Mouse (Mus musculus) myocyte (in vitro differentiated cells): Measurements from ENCODE around the gene Nrf1. TPM values are rescaled to one million over a fixed set of nuclear protein-coding genes. Genes with fewer than 3 reads are reported as not detected.

Source experiments
- H3K27me3 ChIP-seq: one replicate; pipeline ENCODE4 v1.6.1; 2011; ENCODE audit not compliant: control insufficient read depth, insufficient read depth, insufficient read length
- H3K36me3 ChIP-seq: one replicate; pipeline ENCODE4 v1.6.1; 2011; ENCODE audit not compliant: control insufficient read depth, insufficient read depth
- H3K4me2 ChIP-seq: one replicate; pipeline ENCODE4 v1.6.1; 2011; ENCODE audit warnings: low read depth, control low read depth
- H3K4me3 ChIP-seq: one replicate; pipeline ENCODE4 v1.5.1; 2011; ENCODE audit warnings: mild to moderate bottlenecking, control low read depth, moderate library complexity
- H3K79me2 ChIP-seq: one replicate; pipeline ENCODE4 v1.6.1; 2011; ENCODE audit not compliant: control insufficient read depth, insufficient read depth
- H3ac ChIP-seq: one replicate; pipeline ENCODE4 v1.6.1; 2011; ENCODE audit not compliant: control insufficient read depth, insufficient read length
- CEBPB ChIP-seq: IDR thresholded peaks from 2 replicates; pipeline ENCODE4 v1.6.1; 2011; ENCODE audit warnings: mild to moderate bottlenecking, moderate library complexity; ENCODE audit not compliant: poor library complexity, insufficient read depth, severe bottlenecking
- E2F4 ChIP-seq: IDR thresholded peaks from one replicate; pipeline ENCODE4 v1.6.1; 2011; ENCODE audit warnings: mild to moderate bottlenecking, control low read depth, moderate library complexity; ENCODE audit not compliant: insufficient read depth
- MAX ChIP-seq: IDR thresholded peaks from one replicate; pipeline ENCODE4 v1.6.1; 2011; ENCODE audit warnings: low read depth, mild to moderate bottlenecking, control low read depth
- MYOD1 ChIP-seq, 3 experiments: IDR thresholded peaks; one replicate each; pipeline ENCODE4 v1.6.1; 2011; ENCODE audit warnings: control low read depth in 2 of 3, low read depth in 2 of 3, mild to moderate bottlenecking in 2 of 3, moderate library complexity in 1 of 3; ENCODE audit not compliant: insufficient read length in 2 of 3, control insufficient read depth in 1 of 3
- MYOG ChIP-seq, 3 experiments: IDR thresholded peaks; one replicate each; pipeline ENCODE4 v1.6.1; 2011; ENCODE audit warnings: control low read depth in 2 of 3, low read depth in 2 of 3, mild to moderate bottlenecking in 2 of 3; ENCODE audit not compliant: insufficient read length in 2 of 3, control insufficient read depth in 1 of 3, insufficient read depth in 1 of 3
- POLR2A ChIP-seq: IDR thresholded peaks from one replicate; pipeline ENCODE4 v1.6.1; 2011; ENCODE audit warnings: low read depth, mild to moderate bottlenecking, control low read depth, moderate library complexity; ENCODE audit not compliant: insufficient read length
- POLR2AphosphoS2 ChIP-seq: IDR thresholded peaks from one replicate; pipeline ENCODE4 v1.6.1; 2011; ENCODE audit warnings: low read depth, control low read depth; ENCODE audit not compliant: insufficient read length
- REST ChIP-seq: IDR thresholded peaks from one replicate; pipeline ENCODE4 v1.6.1; 2011; ENCODE audit warnings: mild to moderate bottlenecking, control low read depth, moderate library complexity; ENCODE audit not compliant: insufficient read depth, insufficient read length
- SRF ChIP-seq: IDR thresholded peaks from one replicate; pipeline ENCODE4 v1.6.1; 2011; ENCODE audit warnings: low read depth; ENCODE audit not compliant: control insufficient read depth, insufficient read length
- TCF12 ChIP-seq: IDR thresholded peaks from one replicate; pipeline ENCODE4 v1.6.1; 2011; ENCODE audit warnings: mild to moderate bottlenecking, control low read depth; ENCODE audit not compliant: poor library complexity, insufficient read depth, severe bottlenecking
- TCF3 ChIP-seq: IDR thresholded peaks from one replicate; pipeline ENCODE4 v1.6.1; 2011; ENCODE audit warnings: low read depth, control low read depth; ENCODE audit not compliant: insufficient read length
- USF1 ChIP-seq: IDR thresholded peaks from one replicate; pipeline ENCODE4 v1.6.1; 2011; ENCODE audit warnings: low read depth, mild to moderate bottlenecking, control low read depth, moderate library complexity
- polyA plus RNA-seq: library from polyadenylated mRNA; unstranded; fragments of >200 nt; fragmentation: generic; extraction: Trizol; gene quantifications from one replicate; pipeline ENCODE4 v1.2.1, GENCODE M21; 2012; ENCODE audit warnings: missing spikeins

Gene Nrf1
- polyA plus RNA-seq, 1 experiment: 26.8 TPM

DNA sequence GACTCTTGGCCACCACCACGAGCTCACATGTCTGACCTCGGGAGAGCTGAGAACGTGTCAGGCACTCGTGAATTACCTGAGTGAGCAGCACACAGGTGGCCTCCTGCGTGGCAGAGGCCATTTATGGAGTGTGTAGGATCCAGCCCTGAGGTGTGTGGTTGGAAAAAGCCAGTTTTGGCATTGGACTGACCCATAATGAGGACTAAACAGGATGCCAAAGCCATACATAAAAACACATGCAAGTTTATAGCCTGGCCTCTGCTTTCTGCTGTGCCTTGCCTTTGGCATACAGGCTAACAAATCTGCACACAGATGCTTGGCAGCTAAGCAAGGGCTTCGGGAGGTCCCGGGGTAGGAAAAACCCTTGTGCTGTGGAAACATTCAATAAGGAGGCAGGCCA, 38.6 kb upstream of the Nrf1 start:
- H3ac ChIP-seq: no peak overlapping the region
- H3K4me2 ChIP-seq: no peak overlapping the region
- TF ChIP-seq E2F4 (no peak), REST (no peak), POLR2AphosphoS2 (no peak), SRF (no peak), MAX (no peak), MYOG (IDR thresholded peaks at IDR 0.05; ENCODE audit: control insufficient read depth in 1 of 3, insufficient read depth in 1 of 3, insufficient read length in 2 of 3, low read depth in 2 of 3) (no peak), CEBPB (no peak), POLR2A (no peak), USF1 (no peak), TCF3 (no peak), TCF12 (no peak), MYOD1 (IDR thresholded peaks at IDR 0.05; ENCODE audit: control insufficient read depth in 1 of 3, insufficient read length in 2 of 3, low read depth in 2 of 3) (no peak)
- no peaks in the 10 kb centered on the region for H3K36me3 ChIP-seq
- no peaks in the 10 kb centered on the region for H3K27me3 ChIP-seq
- no peak overlapping the region for H3K4me3 ChIP-seq
- no peaks in the 10 kb centered on the region for H3K79me2 ChIP-seq

DNA sequence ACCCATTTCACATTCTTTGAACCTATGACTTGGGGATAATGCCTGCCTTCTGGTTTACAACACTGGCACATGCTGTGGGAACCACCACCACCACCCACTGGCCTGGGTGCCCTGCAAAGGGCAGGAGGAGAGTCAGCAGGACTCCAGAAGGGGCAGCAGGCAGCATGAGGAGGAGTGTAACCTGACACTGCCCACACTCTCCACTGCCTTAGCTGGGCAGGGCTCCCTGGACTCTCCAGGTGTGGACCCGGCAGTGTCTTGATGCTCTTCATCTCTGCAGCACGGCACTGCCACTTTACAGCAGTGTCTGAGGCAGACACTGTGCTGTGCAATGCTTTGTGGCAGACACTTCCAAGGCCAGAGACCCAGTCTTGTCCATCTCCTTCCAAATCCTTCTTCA, 34.3 kb upstream of the Nrf1 start:
- Histone ChIP-seq H3K79me2 (no peaks in the 10 kb centered on the region), H3K27me3 (no peaks in the 10 kb centered on the region), H3K4me3 (no peak overlapping the region), H3ac (no peak overlapping the region), H3K4me2 (no peak overlapping the region), H3K36me3 (no peaks in the 10 kb centered on the region)
- TF ChIP-seq MAX: no peak
- no peak for TF ChIP-seq TCF3
- no peak for TF ChIP-seq POLR2AphosphoS2
- TF ChIP-seq REST: no peak
- no peak for TF ChIP-seq CEBPB
- no peak for TF ChIP-seq MYOG (IDR thresholded peaks at IDR 0.05; ENCODE audit: control insufficient read depth in 1 of 3, insufficient read depth in 1 of 3, insufficient read length in 2 of 3, low read depth in 2 of 3)
- no peak for TF ChIP-seq USF1
- TF ChIP-seq MYOD1 (IDR thresholded peaks at IDR 0.05; ENCODE audit: control insufficient read depth in 1 of 3, insufficient read length in 2 of 3, low read depth in 2 of 3): no peak
- TF ChIP-seq TCF12: no peak
- no peak for TF ChIP-seq POLR2A
- no peak for TF ChIP-seq SRF
- TF ChIP-seq E2F4: no peak

DNA sequence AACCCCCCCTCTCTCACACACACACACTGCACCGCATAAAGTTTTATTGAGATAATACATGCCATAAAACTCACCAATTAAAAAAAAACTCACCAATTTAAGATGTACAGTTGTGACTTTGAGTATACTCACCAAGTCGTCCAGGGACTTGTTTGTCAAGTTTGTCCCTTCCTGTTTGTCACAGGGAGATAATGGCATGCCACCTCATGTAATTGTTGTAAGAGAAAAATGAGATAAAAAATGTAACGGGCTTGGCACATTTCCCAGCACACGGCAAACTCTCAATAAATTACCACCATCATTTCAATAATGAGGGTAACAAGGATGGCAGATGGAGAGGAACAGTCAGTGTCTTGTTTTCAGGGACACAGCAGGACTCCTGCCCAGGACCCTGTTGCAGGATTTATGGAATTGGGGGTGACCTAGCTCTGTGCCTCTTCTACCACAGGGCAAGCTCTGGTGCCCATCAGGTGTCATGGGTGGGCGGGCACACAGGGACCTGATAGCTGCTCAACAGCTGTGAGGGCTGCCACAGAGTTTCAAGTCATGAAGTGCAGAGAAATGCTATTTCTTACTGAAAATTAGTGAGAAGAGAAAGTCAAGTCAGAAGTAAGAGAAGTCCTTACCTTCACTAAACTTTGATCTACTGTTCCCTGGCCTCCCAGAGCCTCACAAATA, 33.5 kb upstream of the Nrf1 start:
- no peak overlapping the region for H3ac ChIP-seq
- no peaks in the 10 kb centered on the region for H3K79me2 ChIP-seq
- no peak overlapping the region for H3K4me2 ChIP-seq
- H3K27me3 ChIP-seq: no peaks in the 10 kb centered on the region
- no peak for TF ChIP-seq MYOG (IDR thresholded peaks at IDR 0.05; ENCODE audit: control insufficient read depth in 1 of 3, insufficient read depth in 1 of 3, insufficient read length in 2 of 3, low read depth in 2 of 3)
- TF ChIP-seq USF1: no peak
- TF ChIP-seq TCF12: no peak
- TF ChIP-seq TCF3: no peak
- no peak for TF ChIP-seq SRF
- no peak for TF ChIP-seq MAX
- no peak for TF ChIP-seq E2F4
- no peak for TF ChIP-seq POLR2A
- no peak for TF ChIP-seq CEBPB
- no peak for TF ChIP-seq POLR2AphosphoS2
- no peak for TF ChIP-seq REST
- TF ChIP-seq MYOD1 (IDR thresholded peaks at IDR 0.05; ENCODE audit: control insufficient read depth in 1 of 3, insufficient read length in 2 of 3, low read depth in 2 of 3): no peak
- no peak overlapping the region for H3K4me3 ChIP-seq
- no peaks in the 10 kb centered on the region for H3K36me3 ChIP-seq

DNA sequence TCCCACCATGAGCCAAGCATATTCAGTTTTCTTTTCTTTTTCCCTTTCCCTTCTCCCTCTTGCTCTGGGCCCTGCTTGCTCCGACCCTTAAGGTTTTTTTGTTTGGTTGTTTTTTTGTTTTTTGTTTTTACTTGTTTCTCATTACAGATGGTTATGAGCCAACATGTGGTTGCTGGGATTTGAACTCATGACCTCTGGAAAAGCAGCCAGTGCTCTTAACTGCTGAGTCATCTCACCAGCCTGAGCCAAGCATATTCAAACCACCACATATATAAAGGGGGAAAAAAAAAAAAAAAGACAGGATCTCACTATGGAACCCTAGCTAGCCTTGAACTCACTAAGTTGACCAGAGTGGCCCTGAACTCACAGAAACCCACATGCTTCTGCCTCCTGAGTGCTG, 26.5 kb upstream of the Nrf1 start:
- Histone ChIP-seq H3K36me3 (no peaks in the 10 kb centered on the region), H3ac (no peak overlapping the region), H3K4me3 (no peak overlapping the region), H3K27me3 (no peaks in the 10 kb centered on the region), H3K79me2 (no peaks in the 10 kb centered on the region), H3K4me2 (no peak overlapping the region)
- no peak for TF ChIP-seq CEBPB
- no peak for TF ChIP-seq SRF
- TF ChIP-seq MYOG (IDR thresholded peaks at IDR 0.05; ENCODE audit: control insufficient read depth in 1 of 3, insufficient read depth in 1 of 3, insufficient read length in 2 of 3, low read depth in 2 of 3): no peak
- TF ChIP-seq MYOD1 (IDR thresholded peaks at IDR 0.05; ENCODE audit: control insufficient read depth in 1 of 3, insufficient read length in 2 of 3, low read depth in 2 of 3): no peak
- TF ChIP-seq USF1: no peak

DNA sequence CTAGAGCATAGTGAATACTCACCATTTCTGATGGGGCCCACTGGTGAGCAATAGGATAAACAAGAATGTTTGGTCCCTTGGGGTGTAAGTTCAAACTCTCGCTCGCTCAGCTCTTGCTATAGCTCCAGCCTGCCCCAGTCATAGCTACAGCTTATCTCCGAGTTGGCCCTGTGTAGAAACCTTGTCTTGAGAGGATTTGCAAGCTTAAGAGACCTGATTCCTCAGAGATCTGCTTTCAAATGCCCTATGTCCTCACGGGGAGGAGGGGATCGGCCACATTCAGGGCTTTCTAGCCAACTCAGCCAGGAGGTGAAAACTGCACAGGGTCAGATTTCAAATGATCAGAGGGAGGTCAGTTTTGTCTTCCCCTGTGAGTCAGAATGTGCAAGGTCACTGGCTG, 26.1 kb upstream of the Nrf1 start:
- no peak overlapping the region for H3K4me3 ChIP-seq
- no peak overlapping the region for H3K4me2 ChIP-seq
- H3ac ChIP-seq: no peak overlapping the region
- H3K27me3 ChIP-seq: no peaks in the 10 kb centered on the region
- no peaks in the 10 kb centered on the region for H3K36me3 ChIP-seq
- no peaks in the 10 kb centered on the region for H3K79me2 ChIP-seq
- no peak for TF ChIP-seq TCF3
- TF ChIP-seq E2F4: no peak
- TF ChIP-seq POLR2AphosphoS2: no peak
- no peak for TF ChIP-seq CEBPB
- TF ChIP-seq MYOD1 (IDR thresholded peaks at IDR 0.05; ENCODE audit: control insufficient read depth in 1 of 3, insufficient read length in 2 of 3, low read depth in 2 of 3): no peak
- no peak for TF ChIP-seq SRF
- no peak for TF ChIP-seq POLR2A
- TF ChIP-seq USF1: no peak
- no peak for TF ChIP-seq MYOG (IDR thresholded peaks at IDR 0.05; ENCODE audit: control insufficient read depth in 1 of 3, insufficient read depth in 1 of 3, insufficient read length in 2 of 3, low read depth in 2 of 3)
- no peak for TF ChIP-seq REST
- TF ChIP-seq MAX: no peak
- no peak for TF ChIP-seq TCF12
